Mouse (Mus musculus): ENCODE data around the gene Htr2b.

The Htr2b gene

DNA sequence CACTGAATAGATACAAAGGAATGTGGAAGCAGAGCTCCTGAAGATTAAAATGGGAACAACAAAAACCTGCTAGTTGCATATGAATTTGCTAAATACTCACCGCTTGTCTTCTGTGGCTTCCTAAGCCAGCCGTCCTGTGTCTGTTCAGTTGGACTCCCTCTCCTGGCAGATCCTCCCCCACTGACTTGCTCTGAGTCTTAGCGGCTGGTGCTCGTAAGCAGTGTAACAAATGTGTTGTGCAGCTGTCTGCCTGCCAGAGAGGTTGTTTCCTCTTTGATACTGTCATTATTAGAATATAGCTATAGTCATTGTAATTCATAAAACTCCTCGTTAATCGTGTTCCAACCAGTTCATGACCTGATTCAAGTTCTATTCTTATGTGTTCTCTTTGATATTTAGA, at the start of gene Htr2b:
Htr2b (minus strand) TSS at position 192 of the 400 bp plus-strand sequence.
- no peak for DNase-seq (ENCODE audit: extremely low read depth, low read depth, low spot score)

GRCm38 (mm10) chr1:86161061-86161460, 49.3 kb upstream of the Htr2b start:
- no peak for DNase-seq (ENCODE audit: extremely low read depth, low read depth, low spot score)

GRCm38 (mm10) chr1:86160479-86160878, 48.7 kb upstream of the Htr2b start:
- DNase-seq (ENCODE audit: extremely low read depth, low read depth, low spot score): no peak

- DNase-seq (ENCODE audit: extremely low read depth, low read depth, low spot score): no peak
Observed at GRCm38 (mm10) chr1:86160059-86160458, 48.3 kb upstream of the Htr2b start.

DNA sequence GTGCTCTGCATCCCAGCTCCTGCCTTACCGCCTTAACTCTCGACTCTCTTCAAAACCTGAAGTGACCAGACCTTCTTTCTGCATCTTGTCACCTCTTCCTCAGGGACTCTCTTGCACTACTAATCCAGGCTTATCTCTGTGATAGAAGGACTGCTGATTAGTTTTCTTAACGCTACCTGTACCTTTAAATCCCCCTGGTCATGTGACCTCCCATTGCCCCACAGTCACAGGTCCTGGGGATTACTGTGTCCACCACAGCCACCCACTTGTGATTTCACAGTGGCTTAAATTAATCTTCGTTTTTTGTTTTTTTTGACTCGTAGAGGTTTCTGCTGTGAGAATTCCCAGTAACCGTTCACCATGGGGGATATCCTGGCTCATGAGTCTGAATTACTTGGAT, 44.8 kb upstream of the Htr2b start:
- no peak for DNase-seq (ENCODE audit: extremely low read depth, low read depth, low spot score)

- no peak for DNase-seq (ENCODE audit: extremely low read depth, low read depth, low spot score)
Observed at GRCm38 (mm10) chr1:86156075-86156474, 44.3 kb upstream of the Htr2b start.

DNA sequence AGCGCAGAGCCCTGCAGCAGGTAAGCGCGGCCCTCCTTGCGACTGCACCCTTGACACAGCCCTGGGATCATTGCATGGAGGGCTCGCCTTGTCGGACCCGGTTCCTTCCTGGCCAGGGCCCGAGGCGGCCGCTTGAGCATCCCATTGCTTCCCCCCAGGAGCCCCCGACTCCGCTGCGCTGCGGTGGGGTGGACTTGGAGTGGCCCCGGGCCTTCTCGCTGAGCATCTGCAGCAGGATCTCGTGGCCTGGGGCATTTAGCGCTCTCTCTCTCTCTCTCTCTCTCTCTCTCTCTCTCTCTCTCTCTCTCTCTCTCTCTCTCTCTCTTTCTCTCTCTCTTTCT, 43.0 kb upstream of the Htr2b start:
- no peak for DNase-seq (ENCODE audit: extremely low read depth, low read depth, low spot score)

DNA sequence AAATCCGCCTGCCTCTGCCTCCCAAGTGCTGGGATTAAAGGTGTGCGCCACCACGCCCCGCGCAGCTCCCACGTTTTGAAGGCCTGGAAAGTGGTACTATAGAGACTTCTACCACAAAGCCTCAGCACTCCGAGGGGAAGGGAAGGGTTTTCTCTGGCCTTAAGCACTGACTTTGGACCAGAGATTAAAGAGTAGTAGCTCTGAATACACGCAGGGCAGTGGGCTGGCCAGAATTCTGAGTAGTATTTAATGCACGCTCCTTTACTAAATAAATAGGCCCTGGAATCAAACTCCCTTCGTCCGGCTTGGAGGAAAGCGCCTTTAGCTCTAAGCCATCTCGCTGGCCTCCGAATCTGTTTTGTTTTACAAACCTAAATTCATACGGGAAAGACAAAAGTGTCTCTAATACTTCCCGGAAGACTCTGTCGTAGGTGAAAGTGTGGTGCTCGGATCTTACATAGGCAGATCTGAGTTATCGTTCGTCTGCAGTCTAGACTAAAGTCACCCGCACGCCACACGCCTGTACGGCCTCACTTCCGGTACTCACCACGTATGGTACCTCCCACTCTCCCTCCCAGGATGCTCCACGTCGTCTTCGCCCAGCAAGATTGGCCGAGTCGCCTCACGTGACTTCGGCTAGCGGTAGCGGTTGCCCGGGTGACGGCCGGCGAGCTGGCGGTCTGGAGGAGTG, 42.5 kb upstream of the Htr2b start, which contains the start of gene Armc9:
Armc9 (plus strand) TSS at position 648 of the 691 bp plus-strand sequence.
- no peak for DNase-seq (ENCODE audit: extremely low read depth, low read depth, low spot score)

DNA sequence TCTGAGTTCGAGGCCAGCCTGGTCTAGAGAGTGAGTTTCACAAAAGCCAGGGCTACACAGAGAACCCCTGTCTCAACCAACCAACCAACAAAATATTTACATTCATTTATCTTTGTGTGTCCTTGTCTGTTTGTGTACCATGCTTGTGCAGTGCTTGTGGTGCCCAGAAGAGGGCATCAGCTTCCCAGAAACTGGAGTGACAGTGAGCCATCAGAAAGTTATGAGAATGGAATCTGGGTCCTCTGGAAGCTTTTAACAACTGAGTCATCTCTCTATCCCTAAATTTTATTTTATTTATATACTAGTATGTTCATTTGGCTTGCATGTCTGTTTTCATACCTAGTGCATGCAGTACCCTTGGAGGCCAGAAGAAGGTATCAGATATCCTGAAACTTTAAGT, 40.8 kb upstream of the Htr2b start:
- no peak for DNase-seq (ENCODE audit: extremely low read depth, low read depth, low spot score)

GRCm38 (mm10) chr1:86151376-86151775, 39.6 kb upstream of the Htr2b start:
- DNase-seq (ENCODE audit: extremely low read depth, low read depth, low spot score): no peak

GRCm38 (mm10) chr1:86150929-86151328, 39.2 kb upstream of the Htr2b start:
- DNase-seq (ENCODE audit: extremely low read depth, low read depth, low spot score): no peak

DNA sequence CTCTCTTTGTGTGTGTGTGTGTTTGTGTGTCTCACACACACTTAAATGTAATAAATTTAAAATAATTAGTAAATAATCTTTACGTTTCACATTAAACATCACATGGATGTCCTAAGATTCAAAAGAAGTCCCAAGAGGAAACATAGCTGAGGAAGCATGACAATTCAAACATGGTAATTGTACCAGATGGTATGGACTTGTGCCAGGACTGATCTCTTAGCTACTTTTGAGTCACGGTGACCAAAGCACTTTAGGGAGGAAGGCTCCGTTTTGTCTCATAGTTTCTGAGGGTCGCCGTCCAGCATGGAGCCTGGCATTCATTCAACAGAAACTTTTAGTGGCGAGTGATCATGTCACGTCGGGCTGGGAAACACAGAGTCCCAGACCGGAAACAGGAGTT, 36.4 kb upstream of the Htr2b start:
- DNase-seq (ENCODE audit: extremely low read depth, low read depth, low spot score): no peak

DNA sequence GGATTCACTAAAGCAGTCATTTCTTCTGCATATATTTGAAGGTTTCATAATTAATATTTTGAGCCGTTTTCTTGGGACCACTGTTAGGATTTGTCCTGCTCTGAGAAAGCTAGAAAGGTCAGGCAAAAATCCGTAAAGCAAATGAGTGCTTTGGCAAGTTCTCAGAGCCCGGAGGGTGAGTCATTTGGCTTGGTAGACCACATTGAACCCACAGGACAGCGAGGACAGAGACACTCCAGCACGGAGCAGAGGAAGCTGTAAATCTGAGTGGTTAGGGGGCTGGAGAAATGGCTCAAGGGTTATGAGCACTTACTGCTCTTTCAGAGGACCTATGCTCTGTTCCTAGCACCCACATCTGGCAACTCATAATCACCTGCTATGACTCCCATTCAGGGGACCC, 35.8 kb upstream of the Htr2b start:
- DNase-seq (ENCODE audit: extremely low read depth, low read depth, low spot score): no peak

- no peak for DNase-seq (ENCODE audit: extremely low read depth, low read depth, low spot score)
Observed at GRCm38 (mm10) chr1:86146293-86146692, 34.5 kb upstream of the Htr2b start.

- no peak for DNase-seq (ENCODE audit: extremely low read depth, low read depth, low spot score)
Observed at GRCm38 (mm10) chr1:86144001-86144944, 32.5 kb upstream of the Htr2b start.

DNA sequence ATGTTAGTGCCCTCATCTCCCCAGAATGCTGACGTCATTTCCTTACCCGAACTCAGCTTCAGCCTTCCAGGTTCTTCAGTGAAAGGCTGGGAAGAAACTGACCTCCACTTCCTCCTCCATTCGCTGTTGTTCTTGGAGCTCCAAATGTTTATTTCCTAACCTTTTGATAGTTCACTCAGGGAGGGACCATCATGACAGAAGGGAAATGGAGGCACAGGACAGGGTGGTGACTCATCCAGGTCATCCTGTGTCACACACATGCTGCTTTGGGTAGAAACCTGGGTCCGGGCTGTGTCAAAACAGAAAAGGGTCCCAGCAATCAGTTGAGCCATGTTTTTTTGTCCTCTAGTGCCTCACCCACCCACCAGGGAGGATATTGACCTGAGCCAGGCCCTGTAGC, 31.4 kb upstream of the Htr2b start:
- DNase-seq (ENCODE audit: extremely low read depth, low read depth, low spot score): no peak

- DNase-seq (ENCODE audit: extremely low read depth, low read depth, low spot score): no peak
Observed at GRCm38 (mm10) chr1:86141081-86141480, 29.3 kb upstream of the Htr2b start.

DNA sequence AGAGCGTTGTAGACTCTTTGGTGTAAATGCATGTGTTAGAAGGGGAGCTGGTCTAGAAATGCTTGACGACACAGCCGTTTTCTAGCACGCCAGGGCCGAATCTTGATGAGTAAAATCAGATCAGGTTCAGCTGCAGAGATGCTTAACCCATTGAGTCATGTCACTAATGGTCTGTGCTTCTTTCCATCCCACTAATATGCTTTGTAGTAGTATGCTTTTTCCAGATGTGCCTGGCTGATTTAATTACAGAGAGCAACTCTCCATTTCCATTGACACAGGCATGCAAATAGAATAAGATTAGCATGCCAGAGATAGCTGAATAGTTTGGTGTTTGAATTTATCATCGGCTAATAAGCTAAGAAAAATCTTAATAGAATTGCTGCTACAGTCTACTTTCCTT, 23.5 kb upstream of the Htr2b start:
- no peak for DNase-seq (ENCODE audit: extremely low read depth, low read depth, low spot score)

- no peak for DNase-seq (ENCODE audit: extremely low read depth, low read depth, low spot score)
Observed at GRCm38 (mm10) chr1:86133337-86133736, 21.6 kb upstream of the Htr2b start, which contains the start of gene Gm21972. TSS of gene Gm21972 (plus strand) at chr1:86133637.

DNA sequence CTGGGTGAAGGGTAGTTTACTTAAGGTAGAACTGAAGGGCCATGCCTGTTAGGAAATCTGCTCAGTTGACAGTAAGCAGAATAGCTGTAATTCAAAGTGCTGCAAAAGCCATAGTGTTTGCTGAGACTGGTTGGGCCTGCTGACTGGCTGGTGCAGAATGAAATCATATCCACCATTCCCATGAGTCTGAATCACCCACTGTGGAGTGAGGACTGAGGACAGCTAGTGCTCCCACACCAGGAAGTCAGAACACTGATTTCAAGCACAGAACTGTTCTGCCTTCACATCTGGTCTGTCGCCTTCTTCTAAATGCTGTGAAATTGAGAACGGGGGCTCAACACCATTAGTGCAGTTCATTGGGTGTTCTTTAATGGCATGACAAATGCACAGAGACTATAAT, 14.3 kb upstream of the Htr2b start:
- no peak for DNase-seq (ENCODE audit: extremely low read depth, low read depth, low spot score)

- no peak for DNase-seq (ENCODE audit: extremely low read depth, low read depth, low spot score)
Observed at GRCm38 (mm10) chr1:86119549-86119948, 7.8 kb upstream of the Htr2b start.

DNA sequence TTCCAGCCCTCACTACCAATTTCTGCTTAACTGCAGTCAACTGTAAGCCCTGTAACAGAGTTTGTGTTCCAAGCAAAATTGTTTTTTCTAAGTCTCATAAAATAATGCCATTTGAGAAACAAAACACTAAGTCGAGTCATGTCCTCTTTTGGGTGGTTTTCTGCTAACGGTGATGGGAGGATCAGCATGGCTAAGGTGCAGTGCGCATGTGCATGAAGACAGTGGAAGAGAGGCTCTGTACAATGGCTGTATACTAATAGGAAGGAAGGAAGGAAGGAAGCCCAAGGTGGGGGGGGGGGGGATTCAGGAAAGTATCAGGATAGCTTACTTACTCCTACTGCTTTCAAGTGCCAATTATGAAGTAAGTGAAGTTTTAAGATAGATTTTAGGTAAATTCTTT, 2.4 kb upstream of the Htr2b start:
- no peak for DNase-seq (ENCODE audit: extremely low read depth, low read depth, low spot score)

Measured in fat pad, adult 2 months (tissue).